Mouse (Mus musculus): ENCODE results near the gene Kxd1.
A peak's percentile ranks its signal among the peaks of the same experiment; 100 is the strongest.

DNA sequence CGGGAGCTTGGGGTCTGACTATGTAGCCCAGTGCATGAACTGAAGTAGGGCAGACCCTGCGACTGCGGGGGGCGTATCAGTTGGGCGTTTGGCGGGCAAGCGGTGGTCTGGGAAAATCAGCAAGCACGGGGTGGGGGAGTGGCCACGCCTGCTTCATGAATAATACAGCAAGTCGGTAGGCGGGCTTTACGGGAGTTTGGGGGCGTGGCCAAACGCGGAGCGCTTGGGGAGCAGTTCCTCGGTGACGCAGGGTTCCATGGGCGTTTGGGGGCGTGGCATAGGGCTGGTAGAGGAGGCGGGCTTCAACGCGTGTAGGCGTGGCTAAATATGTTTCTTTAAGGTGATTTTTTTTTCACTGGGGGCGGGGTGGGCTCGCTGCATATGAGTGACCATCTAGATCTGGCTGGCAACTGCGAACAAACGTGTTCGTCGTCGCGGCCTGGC, 10.9 kb upstream of the Kxd1 start:
- TF ChIP-seq POLR2A (IDR thresholded peaks at IDR 0.05; ENCODE audit: extremely low read depth, insufficient read depth, low read length) = 0 out of 2 replicates have a peak, but pooled peaks have one; percentile 12
- no peak for TF ChIP-seq CTCF (IDR thresholded peaks at IDR 0.05; ENCODE audit: low read depth, low read length)
